Mouse (Mus musculus) heart, adult 11 months (tissue): Measurements from ENCODE around the gene Gdap1l1.
A peak's percentile ranks its signal among the peaks of the same experiment; 100 is the strongest.

Experiments used
- DNase-seq: peaks from one replicate; pipeline ENCODE4 v3.0.0; 2022

The Gdap1l1 gene

DNA sequence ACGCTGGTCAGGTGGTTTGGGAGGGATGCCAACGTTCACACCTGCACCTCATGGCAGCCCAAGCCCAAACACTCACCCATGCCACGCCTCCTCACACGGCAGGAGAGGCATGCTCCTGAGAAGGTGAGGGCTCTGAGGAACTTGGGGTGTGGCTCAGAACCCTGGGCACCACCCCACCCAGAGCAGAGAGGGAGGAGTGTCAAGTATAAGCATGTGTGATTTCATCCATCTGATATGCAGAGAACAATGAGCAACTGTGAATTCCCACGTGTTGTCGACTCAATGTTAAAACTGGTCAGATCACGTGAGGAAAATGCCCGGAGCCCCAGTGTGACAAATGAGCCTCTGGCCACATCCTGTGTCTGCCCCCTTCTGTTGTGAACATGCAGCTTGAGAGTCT is 28.5 kb downstream of the Gdap1l1 start:
- no peak for DNase-seq

GRCm38 (mm10) chr2:163467585-163467984 is 29.3 kb downstream of the Gdap1l1 start:
- peak; percentile 91 for DNase-seq

GRCm38 (mm10) chr2:163468866-163469265 is 30.6 kb downstream of the Gdap1l1 start:
- no peak for DNase-seq

- DNase-seq = peak; percentile 91
These were observed 31.4 kb downstream of the Gdap1l1 start for GRCm38 (mm10) chr2:163469711-163470110.

DNA sequence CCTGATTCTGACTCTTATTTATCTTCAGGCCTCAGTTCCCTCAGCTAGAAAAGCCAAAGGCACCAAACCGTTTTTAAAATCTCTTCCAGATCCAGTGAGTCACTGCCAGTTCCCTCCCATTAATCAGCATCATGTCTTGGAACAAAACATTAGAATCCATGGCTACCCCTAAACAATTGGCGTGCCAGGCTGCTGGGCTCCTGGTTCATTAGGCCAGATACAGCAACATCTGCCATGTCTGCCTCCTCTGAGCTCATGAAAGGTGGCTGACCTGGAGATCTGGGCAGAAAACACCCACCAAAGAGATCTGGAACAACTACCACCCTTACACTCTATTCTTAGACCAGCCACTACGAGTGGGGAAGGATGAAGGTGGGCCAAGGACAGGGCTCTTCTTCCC is 32.9 kb downstream of the Gdap1l1 start:
- DNase-seq = peak; percentile 97

- no peak for DNase-seq
These were observed 33.6 kb downstream of the Gdap1l1 start for GRCm38 (mm10) chr2:163471710-163472465.

DNA sequence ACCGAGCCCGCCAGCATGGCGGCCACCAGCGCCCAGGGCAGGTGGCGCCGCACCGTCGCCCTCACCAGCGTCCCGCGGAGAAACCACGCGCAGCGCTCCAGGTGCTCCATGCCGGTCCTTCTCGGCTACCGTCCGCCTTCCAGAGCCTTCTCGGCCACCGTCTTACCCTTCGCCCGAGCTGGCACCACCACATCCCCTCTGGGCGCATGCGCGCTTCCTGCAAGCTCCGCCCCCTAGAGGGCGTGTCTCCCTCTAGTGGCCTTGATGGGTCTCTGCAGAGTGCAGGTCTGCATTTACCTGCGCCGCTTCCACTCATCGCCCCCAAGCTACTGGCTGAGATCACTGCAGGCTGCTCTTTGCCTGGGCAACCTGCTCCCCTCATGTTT is 34.2 kb downstream of the Gdap1l1 start, which contains the start of gene Fitm2:
Gene Fitm2 (minus strand): TSS at position 164 of the 386 bp plus-strand sequence.
- peak; percentile 99 for DNase-seq

- no peak for DNase-seq
These were observed 42.0 kb downstream of the Gdap1l1 start for GRCm38 (mm10) chr2:163480191-163480825.

- DNase-seq = no peak
These were observed 43.3 kb downstream of the Gdap1l1 start for GRCm38 (mm10) chr2:163481539-163482029.

DNA sequence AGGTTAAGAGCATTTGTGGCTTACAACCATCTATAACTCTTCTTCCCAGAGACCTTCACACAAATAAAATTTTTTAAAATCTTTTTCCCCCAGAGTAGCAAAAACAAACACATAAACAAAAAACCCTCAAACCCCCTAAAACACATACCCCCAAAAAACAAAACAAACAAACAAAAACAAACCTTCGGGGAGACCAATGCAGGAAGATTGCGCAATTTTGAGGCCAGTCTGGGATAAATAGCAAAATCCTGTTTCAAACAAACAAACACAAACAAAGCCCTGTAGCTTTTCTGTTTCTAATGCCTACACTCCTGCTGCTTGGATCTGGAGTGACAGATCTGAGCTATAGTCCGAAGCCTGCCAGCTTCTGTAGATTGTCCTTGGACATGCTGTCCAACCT is 49.1 kb downstream of the Gdap1l1 start:
- no peak for DNase-seq

DNA sequence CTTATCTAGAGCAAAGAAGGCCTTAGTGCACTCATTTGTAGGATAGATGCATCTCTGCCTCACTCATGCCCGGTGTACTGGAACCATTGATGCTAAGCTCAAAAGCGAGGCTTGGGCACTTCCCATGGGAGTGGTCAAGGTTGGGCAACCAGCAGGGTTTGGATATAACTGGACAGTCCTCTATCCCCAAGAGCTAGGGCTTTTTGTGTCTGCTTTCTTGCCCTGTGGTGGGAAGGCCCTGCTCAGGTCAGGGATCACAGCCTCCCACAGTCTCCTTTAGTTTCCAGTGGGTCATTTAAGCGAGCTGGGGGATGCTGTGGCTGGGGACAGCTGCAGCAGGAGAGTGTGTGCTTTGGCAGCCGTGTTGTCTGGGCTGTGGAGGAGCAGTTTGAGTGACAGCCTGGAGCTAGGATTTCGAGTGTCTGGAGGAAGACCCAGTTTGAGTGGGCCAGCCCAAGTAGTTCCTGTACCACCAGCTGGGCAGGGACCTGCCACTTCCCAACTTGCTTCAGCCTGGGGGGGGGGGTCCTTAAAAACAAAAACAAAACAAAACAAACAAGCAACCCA is 51.5 kb downstream of the Gdap1l1 start:
- no peak for DNase-seq

DNA sequence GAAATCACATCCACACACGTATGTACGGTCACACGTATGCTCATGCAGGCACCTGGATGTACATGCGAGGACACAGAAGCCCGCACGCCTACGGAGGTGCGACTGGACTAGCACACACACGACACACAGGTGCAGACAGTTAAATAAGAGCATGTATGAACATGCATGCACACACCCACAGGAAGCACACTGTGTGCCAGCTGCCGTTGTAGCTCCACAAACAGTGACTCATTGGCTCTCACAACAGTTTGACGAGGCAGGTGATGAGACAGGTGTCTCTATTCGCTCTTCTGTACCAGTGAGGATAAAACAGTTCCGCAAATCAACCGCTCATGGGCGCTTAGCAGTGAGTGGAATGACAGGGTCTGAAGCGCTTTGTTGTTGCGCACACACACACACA is 52.4 kb downstream of the Gdap1l1 start:
- no peak for DNase-seq

DNA sequence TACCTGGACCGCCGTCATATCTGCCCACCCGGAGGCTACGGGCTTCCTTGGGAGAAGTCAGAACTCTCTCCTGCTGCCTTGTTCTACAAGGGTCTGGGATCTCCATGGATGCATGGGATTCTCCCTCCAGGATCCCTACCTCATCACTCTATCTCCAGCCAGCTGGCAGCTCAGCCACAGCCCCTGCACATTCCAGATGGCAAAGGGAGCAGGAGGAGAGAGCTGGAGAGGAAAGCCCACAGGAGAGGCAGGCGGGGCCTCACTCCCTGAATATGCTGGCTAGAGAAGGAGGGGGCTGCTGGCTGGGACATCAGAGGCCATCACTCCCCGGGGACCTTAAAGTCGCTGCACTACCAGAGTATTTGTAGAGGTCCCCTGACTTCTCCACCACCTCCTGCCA is 53.1 kb downstream of the Gdap1l1 start:
- no peak for DNase-seq

GRCm38 (mm10) chr2:163492018-163492417 is 53.7 kb downstream of the Gdap1l1 start, which contains the start of gene R3hdml:
R3hdml (plus strand) TSS chr2:163492318.
- DNase-seq = no peak

- DNase-seq = no peak
These were observed 54.8 kb downstream of the Gdap1l1 start for GRCm38 (mm10) chr2:163493031-163493430.

DNA sequence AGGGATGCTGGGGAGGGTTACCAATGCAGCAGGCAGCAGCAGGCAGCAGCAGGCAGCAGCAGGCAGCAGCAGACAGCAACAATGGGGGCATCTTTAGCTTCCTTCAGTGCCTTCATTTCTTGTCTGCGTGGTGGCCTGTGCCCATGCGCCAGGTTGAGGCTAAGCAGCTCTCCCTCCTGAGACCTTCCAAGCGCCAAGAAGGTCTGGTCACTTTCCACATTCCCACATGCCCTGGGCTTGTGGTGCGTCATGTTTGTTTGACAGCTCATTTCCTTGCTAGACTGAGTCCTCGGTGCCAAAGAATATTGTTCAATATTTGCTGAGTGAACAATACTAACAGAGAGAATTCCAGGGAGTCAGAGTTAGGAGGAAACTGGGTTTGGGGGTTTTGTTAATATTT is 55.7 kb downstream of the Gdap1l1 start:
- no peak for DNase-seq

GRCm38 (mm10) chr2:163494456-163494855 is 56.2 kb downstream of the Gdap1l1 start:
- DNase-seq = no peak

DNA sequence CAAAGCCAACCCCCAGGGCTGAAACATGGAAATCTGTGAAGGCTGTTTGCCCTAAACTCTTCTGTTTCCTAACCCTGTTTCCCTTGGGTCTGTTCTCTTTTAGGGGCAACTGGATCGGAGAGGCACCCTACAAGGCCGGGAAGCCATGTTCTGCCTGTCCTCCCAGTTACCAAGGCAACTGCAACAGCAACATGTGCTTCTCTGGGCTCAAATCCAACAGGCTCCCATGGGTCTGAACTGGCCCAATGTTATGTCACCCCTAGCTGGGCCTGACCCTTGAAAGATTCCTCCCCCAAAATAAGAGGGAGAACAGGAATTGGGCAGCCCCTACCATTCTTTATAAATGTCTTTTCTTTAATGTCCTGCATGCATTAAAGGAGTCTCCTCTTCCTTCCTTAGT is 63.9 kb downstream of the Gdap1l1 start:
- DNase-seq = peak; percentile 95

DNA sequence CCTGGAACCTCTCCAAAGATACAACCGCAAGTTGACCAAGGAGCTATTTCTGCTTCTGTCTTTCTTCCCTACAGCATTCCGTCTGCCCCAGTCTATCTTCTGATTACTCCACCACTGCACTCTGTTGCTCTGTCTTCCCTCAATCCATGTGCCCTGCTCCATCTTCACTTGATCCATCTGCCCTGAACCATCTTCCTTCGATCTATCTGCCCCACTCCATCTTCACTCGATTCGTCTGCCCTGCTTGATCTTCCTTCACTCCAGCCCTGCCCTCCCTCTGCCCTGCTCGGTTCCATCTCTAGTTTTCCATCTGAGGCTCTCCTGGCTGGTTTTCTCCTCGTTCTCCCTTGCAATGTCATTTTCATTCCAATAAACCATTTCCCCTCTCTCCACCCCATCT is 64.9 kb downstream of the Gdap1l1 start:
- DNase-seq = no peak
